Comparison of ENCODE assay signal across 22 mouse cellular contexts in genomic region chr4:83058182-83058581, GRCm38 (mm10). TPM values are rescaled to one million over a fixed set of nuclear protein-coding genes. Genes with fewer than 3 reads are reported as not detected.
DNase-seq lines count a peak whose midpoint lies in the region; ATAC-seq lines count a peak whose summit lies in the region.
"Had no signal": no experiment of that assay in that cellular context is flagged by ENCODE, and none has a peak within 500 bp of the region (broad histone marks: within the 10 kb centered on the region; RNA-seq: fewer than 3 reads in every experiment).

No protein-coding gene starts in this region.

- H3K9ac ChIP-seq in forebrain, embryonic 15.5 days (replicated peaks) = no peak overlapping the region
- H3K9ac ChIP-seq in hindbrain, embryonic 12.5 days = no peak overlapping the region
- no peak overlapping the region for H3K9ac ChIP-seq in hindbrain, embryonic 16.5 days (ENCODE audit: low read depth, low read length)
- no peak overlapping the region for H3K9ac ChIP-seq in limb, embryonic 11.5 days (ENCODE audit: low read length)
- H3K9ac ChIP-seq: heart, embryonic 12.5 days; hindbrain, embryonic 15.5 days had no signal

- peaks cover 5% of the 10 kb centered on the region for H3K4me1 ChIP-seq in forebrain, embryonic 10.5 days
- H3K4me1 ChIP-seq in forebrain, embryonic 15.5 days = no peaks in the 10 kb centered on the region
- H3K4me1 ChIP-seq in hindbrain, embryonic 12.5 days = 0 out of 2 replicates have a peak, but pooled peaks cover 3% of the 10 kb centered on the region
- H3K4me1 ChIP-seq in hindbrain, embryonic 16.5 days (ENCODE audit: control insufficient read depth, insufficient read depth, low read depth, low read length) = no peaks in the 10 kb centered on the region
- H3K4me1 ChIP-seq in embryonic facial prominence, embryonic 10.5 days = peaks cover 17% of the 10 kb centered on the region
- H3K4me1 ChIP-seq in limb, embryonic 11.5 days (ENCODE audit: control insufficient read depth, insufficient read depth, low read length) = peaks cover 5% of the 10 kb centered on the region; the same call in 1 of the 2 replicates
- H3K4me1 ChIP-seq: hindbrain, embryonic 15.5 days had no signal

- no peaks in the 10 kb centered on the region; the same call in 1 of the 2 replicates for H3K9me3 ChIP-seq in forebrain, embryonic 10.5 days
- no peaks in the 10 kb centered on the region for H3K9me3 ChIP-seq in forebrain, embryonic 15.5 days
- no peaks in the 10 kb centered on the region for H3K9me3 ChIP-seq in hindbrain, embryonic 12.5 days (replicated peaks)
- H3K9me3 ChIP-seq in hindbrain, embryonic 16.5 days (ENCODE audit: control insufficient read depth, low read length) = no peaks in the 10 kb centered on the region
- no peaks in the 10 kb centered on the region for H3K9me3 ChIP-seq in embryonic facial prominence, embryonic 10.5 days
- H3K9me3 ChIP-seq in limb, embryonic 11.5 days (ENCODE audit: control insufficient read depth, low read length) = no peaks in the 10 kb centered on the region
- H3K9me3 ChIP-seq: heart, embryonic 12.5 days; hindbrain, embryonic 15.5 days had no signal

- no peaks in the 10 kb centered on the region for H3K36me3 ChIP-seq in forebrain, embryonic 10.5 days (replicated peaks)
- no peaks in the 10 kb centered on the region for H3K36me3 ChIP-seq in forebrain, embryonic 15.5 days
- no peaks in the 10 kb centered on the region for H3K36me3 ChIP-seq in hindbrain, embryonic 12.5 days
- no peaks in the 10 kb centered on the region for H3K36me3 ChIP-seq in hindbrain, embryonic 16.5 days (ENCODE audit: control insufficient read depth, insufficient read depth, low read length)
- no peaks in the 10 kb centered on the region for H3K36me3 ChIP-seq in embryonic facial prominence, embryonic 10.5 days (replicated peaks)
- H3K36me3 ChIP-seq in limb, embryonic 11.5 days (ENCODE audit: control insufficient read depth, insufficient read depth, low read length) = no peaks in the 10 kb centered on the region
- H3K36me3 ChIP-seq: G1E; heart, embryonic 12.5 days; hindbrain, embryonic 15.5 days had no signal

- no peak overlapping the region for H3K4me2 ChIP-seq in forebrain, embryonic 15.5 days (replicated peaks)
- no peak overlapping the region for H3K4me2 ChIP-seq in hindbrain, embryonic 12.5 days (replicated peaks)
- H3K4me2 ChIP-seq in hindbrain, embryonic 16.5 days (ENCODE audit: low read length) = no peak overlapping the region
- no peak overlapping the region for H3K4me2 ChIP-seq in limb, embryonic 11.5 days (ENCODE audit: low read depth, severe bottlenecking)
- H3K4me2 ChIP-seq: heart, embryonic 12.5 days; hindbrain, embryonic 15.5 days had no signal

- H3K4me3 ChIP-seq in forebrain, embryonic 10.5 days = no peak overlapping the region
- no peak overlapping the region for H3K4me3 ChIP-seq in forebrain, embryonic 15.5 days
- no peak overlapping the region for H3K4me3 ChIP-seq in hindbrain, embryonic 12.5 days
- H3K4me3 ChIP-seq in hindbrain, embryonic 16.5 days (ENCODE audit: low read length) = no peak overlapping the region
- no peak overlapping the region for H3K4me3 ChIP-seq in embryonic facial prominence, embryonic 10.5 days
- no peak overlapping the region for H3K4me3 ChIP-seq in limb, embryonic 11.5 days (ENCODE audit: low read depth, low read length)
- H3K4me3 ChIP-seq: heart, adult 2 months; heart, embryonic 12.5 days; hindbrain, embryonic 15.5 days had no signal

- no peaks in the 10 kb centered on the region for H3K27me3 ChIP-seq in forebrain, embryonic 10.5 days (ENCODE audit: poor library complexity, severe bottlenecking)
- no peaks in the 10 kb centered on the region for H3K27me3 ChIP-seq in forebrain, embryonic 15.5 days
- no peaks in the 10 kb centered on the region for H3K27me3 ChIP-seq in hindbrain, embryonic 12.5 days
- H3K27me3 ChIP-seq in hindbrain, embryonic 16.5 days (replicated peaks; ENCODE audit: control insufficient read depth, insufficient read depth, low read length) = no peaks in the 10 kb centered on the region
- no peaks in the 10 kb centered on the region for H3K27me3 ChIP-seq in embryonic facial prominence, embryonic 10.5 days (replicated peaks; ENCODE audit: low read depth, poor library complexity, severe bottlenecking)
- H3K27me3 ChIP-seq in limb, embryonic 11.5 days (ENCODE audit: control insufficient read depth, insufficient read depth, low read length) = no peaks in the 10 kb centered on the region
- H3K27me3 ChIP-seq: heart, embryonic 12.5 days; hindbrain, embryonic 15.5 days had no signal

- ATAC-seq in forebrain, embryonic 15.5 days (replicated peaks) = no peak
- ATAC-seq in hindbrain, embryonic 12.5 days (ENCODE audit: low FRiP score) = 0 out of 2 replicates have a peak, but pooled peaks have one; percentile 26
- no peak for ATAC-seq in hindbrain, embryonic 16.5 days
- no peak for ATAC-seq in limb, embryonic 11.5 days (ENCODE audit: insufficient number of reproducible peaks, low FRiP score, low TSS enrichment, low read depth)
- ATAC-seq: CD4-positive, CD25-positive, alpha-beta regulatory T cell, adult 4 months; forebrain, embryonic 14.5 days; inflammation-experienced regulatory T-cells, adult 6 months; intestine, postnatal 0 days had no signal

- 68% methylated on average over 2 of the region's 2 CpGs for WGBS in forebrain, embryonic 10.5 days
- 52% methylated on average over 2 of the region's 2 CpGs for WGBS in forebrain, embryonic 15.5 days
- WGBS in hindbrain, embryonic 12.5 days = 31% methylated on average over 2 of the region's 2 CpGs
- WGBS in hindbrain, embryonic 16.5 days = 35% methylated on average over 2 of the region's 2 CpGs
- WGBS in embryonic facial prominence, embryonic 10.5 days = 58% methylated on average over 2 of the region's 2 CpGs
- 70% methylated on average over 2 of the region's 2 CpGs for WGBS in limb, embryonic 11.5 days

- peak; percentile 11 for DNase-seq in forebrain, embryonic 10.5 days (ENCODE audit: extremely low spot score, low spot score)
- peak; percentile 8 for DNase-seq in embryonic facial prominence, embryonic 10.5 days (ENCODE audit: low spot score)
- peak; percentile 16 for DNase-seq in limb, embryonic 11.5 days (ENCODE audit: low spot score)
- no peak for DNase-seq in layer of hippocampus, postnatal 14 days (ENCODE audit: low spot score in 2 of 2)
- DNase-seq: adrenal gland, postnatal 10 days; B cell, adult 2 months; cerebellum, adult 11 months; cerebellum, adult 8-10 months; cerebellum, postnatal 14 days; gastrocnemius, postnatal 10 days; heart, adult 2 months had no signal

- H3K27ac ChIP-seq in forebrain, embryonic 10.5 days = 0 out of 2 replicates have a peak overlapping the region, but pooled peaks have one; percentile 27
- no peak overlapping the region for H3K27ac ChIP-seq in forebrain, embryonic 15.5 days (replicated peaks)
- H3K27ac ChIP-seq in hindbrain, embryonic 12.5 days = peak overlapping the region; percentile 41; the same call in 1 of the 2 replicates
- no peak overlapping the region for H3K27ac ChIP-seq in hindbrain, embryonic 16.5 days (ENCODE audit: low read depth, low read length)
- peak overlapping the region; percentile 71 for H3K27ac ChIP-seq in embryonic facial prominence, embryonic 10.5 days (replicated peaks)
- H3K27ac ChIP-seq in limb, embryonic 11.5 days (replicated peaks; ENCODE audit: low read depth, low read length) = no peak overlapping the region
- H3K27ac ChIP-seq: heart, adult 2 months; hindbrain, embryonic 15.5 days had no signal

RNA-seq across cellular contexts. Expression of gene Frem1, which starts 6.0 kb away (rescaled TPM):
- 6.2 and 7.2 TPM in 2 replicates for polyA plus RNA-seq in forebrain, embryonic 10.5 days (2016; fragmentation: Nextera tagmentation; extraction: Ambion mirVana)
- 1.7 TPM in 2 replicates for polyA plus RNA-seq in forebrain, embryonic 15.5 days (2015; fragmentation: Nextera tagmentation; extraction: Ambion mirVana)
- 5.9 and 7.7 TPM in 2 replicates for polyA plus RNA-seq in hindbrain, embryonic 12.5 days (2016; fragmentation: Nextera tagmentation; extraction: Ambion mirVana)
- 2.2 TPM in 2 replicates for polyA plus RNA-seq in hindbrain, embryonic 16.5 days (2015; fragmentation: Nextera tagmentation; extraction: Ambion mirVana)
- 15.0 and 15.5 TPM in 2 replicates for polyA plus RNA-seq in embryonic facial prominence, embryonic 10.5 days (2016; fragmentation: Nextera tagmentation; extraction: Ambion mirVana)
- 15.1 and 18.0 TPM in 2 replicates for polyA plus RNA-seq in limb, embryonic 11.5 days (2014; fragmentation: Nextera tagmentation; extraction: Ambion mirVana)
- 1 to 10 TPM; 4.5 to 5.9 TPM for total RNA-seq in layer of hippocampus, postnatal 14 days (2021)
- total RNA-seq: common myeloid progenitor, adult 5-6 weeks had no signal
- polyA plus RNA-seq: CD4-positive, CD25-positive, alpha-beta regulatory T cell, adult 4 months; inflammation-experienced regulatory T-cells, adult 6 months had no signal

Comparison
In these comparisons a context has a peak if more than half of its experiments do, and no peak if none do; other contexts are left out.
1. H3K27ac ChIP-seq: peak in forebrain, embryonic 10.5 days (single experiment), hindbrain, embryonic 12.5 days (single experiment) and embryonic facial prominence, embryonic 10.5 days (single experiment); none in forebrain, embryonic 15.5 days (single experiment), hindbrain, embryonic 16.5 days (single experiment) and limb, embryonic 11.5 days (single experiment).
2. DNase-seq: peak in forebrain, embryonic 10.5 days (single experiment), embryonic facial prominence, embryonic 10.5 days (single experiment) and limb, embryonic 11.5 days (single experiment); none in layer of hippocampus, postnatal 14 days (0 of 2).